Mouse (Mus musculus) common myeloid progenitor, adult 5-6 weeks (primary cell): Measurements from ENCODE around the gene Klhdc8a. TPM values are rescaled to one million over a fixed set of nuclear protein-coding genes. Genes with fewer than 3 reads are reported as not detected.

ENCODE experiments used
- ATAC-seq: replicated peaks from 2 replicates; pipeline ENCODE4 v1.8.0; 2016; ENCODE audit warnings: low read depth, mild to moderate bottlenecking, moderate TSS enrichment, inconsistent platforms; ENCODE audit not compliant: poor library complexity, severe bottlenecking
- total RNA-seq: library from RNA; stranded (forward); fragments of 200-1000, 187-1606 nt; gene quantifications from 2 replicates; pipeline ENCODE4 v1.2.3, GENCODE M21; 2017

The Klhdc8a gene
- total RNA-seq, 1 experiment from 2014 or later, result not detected

- ATAC-seq, result no peak
These were observed 10.4 kb upstream of the Klhdc8a start for GRCm38 (mm10) chr1:132287991-132288451.

- no peak for ATAC-seq
These were observed 8.5 kb upstream of the Klhdc8a start for GRCm38 (mm10) chr1:132289965-132290364.

GRCm38 (mm10) chr1:132290921-132291675 is 7.3 kb upstream of the Klhdc8a start:
- ATAC-seq, result no peak

GRCm38 (mm10) chr1:132291706-132292105 is 6.7 kb upstream of the Klhdc8a start:
- no peak for ATAC-seq

GRCm38 (mm10) chr1:132292318-132293129 is 5.9 kb upstream of the Klhdc8a start:
- ATAC-seq, result peak; percentile 68

- ATAC-seq, result no peak
These were observed 2.9 kb upstream of the Klhdc8a start for GRCm38 (mm10) chr1:132295506-132295905.

- ATAC-seq, result no peak
These were observed 2.4 kb upstream of the Klhdc8a start for GRCm38 (mm10) chr1:132296051-132296450.

- peak; percentile 33 for ATAC-seq
These were observed 507 bp downstream of the Klhdc8a start for GRCm38 (mm10) chr1:132298801-132299464.

GRCm38 (mm10) chr1:132299744-132300143 is 1.3 kb downstream of the Klhdc8a start:
- no peak for ATAC-seq

- no peak for ATAC-seq
These were observed 2.8 kb downstream of the Klhdc8a start for GRCm38 (mm10) chr1:132301242-132301641.

- ATAC-seq, result no peak
These were observed 4.0 kb downstream of the Klhdc8a start for GRCm38 (mm10) chr1:132302341-132302866.

- no peak for ATAC-seq
These were observed 6.3 kb downstream of the Klhdc8a start for GRCm38 (mm10) chr1:132304618-132305214.

GRCm38 (mm10) chr1:132306160-132306559 is 7.7 kb downstream of the Klhdc8a start:
- ATAC-seq, result peak; percentile 74

- no peak for ATAC-seq
These were observed 8.4 kb downstream of the Klhdc8a start for GRCm38 (mm10) chr1:132306808-132307207.

- ATAC-seq, result no peak
These were observed 9.5 kb downstream of the Klhdc8a start for GRCm38 (mm10) chr1:132307962-132308361.

- no peak for ATAC-seq
These were observed 10.2 kb downstream of the Klhdc8a start for GRCm38 (mm10) chr1:132308674-132309073.

GRCm38 (mm10) chr1:132310754-132311153 is 12.3 kb downstream of the Klhdc8a start:
- no peak for ATAC-seq

GRCm38 (mm10) chr1:132311174-132311859 is 12.9 kb downstream of the Klhdc8a start:
- ATAC-seq, result peak; percentile 19; the same call in 1 of the 2 replicates

GRCm38 (mm10) chr1:132312043-132312442 is 13.6 kb downstream of the Klhdc8a start:
- peak; percentile 13 for ATAC-seq
